Mouse (Mus musculus): Measurements from ENCODE around the gene Clp1.

Gene Clp1

DNA sequence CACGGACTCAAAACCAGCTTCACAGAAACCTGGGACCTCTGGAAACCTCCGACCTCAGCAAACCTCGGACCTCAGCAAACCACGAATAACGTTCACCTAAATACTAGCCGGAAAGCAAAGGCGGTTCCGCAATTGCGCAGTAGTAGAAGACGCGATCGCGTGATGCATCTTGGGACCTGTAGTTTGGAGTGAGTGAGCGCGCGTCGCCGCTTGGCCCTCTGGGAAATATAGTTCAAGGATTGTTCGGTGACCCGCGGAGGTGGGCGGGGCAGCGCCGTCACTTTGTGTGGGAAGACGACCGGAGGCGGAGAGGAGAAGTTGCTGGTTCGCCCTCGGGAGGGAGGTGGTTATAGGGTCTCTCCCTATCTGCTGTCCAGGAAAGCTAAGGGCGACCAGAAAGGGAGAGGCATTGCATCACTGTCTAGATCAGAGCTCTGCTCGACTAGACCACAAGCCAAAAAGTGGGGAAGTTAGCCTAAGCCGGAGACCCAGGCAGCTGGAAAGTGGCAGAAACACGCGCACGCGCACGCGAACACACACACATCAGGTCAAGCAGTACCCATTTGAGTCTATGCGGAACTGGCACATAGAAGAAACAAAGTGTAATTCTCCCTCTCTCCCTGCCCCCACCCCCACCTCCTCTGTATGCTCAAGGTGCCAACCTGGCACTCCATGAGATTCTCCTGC is at the start of gene Clp1:
Gene Clp1, minus strand, starts transcription at position 179 of the 687 bp plus-strand sequence.
- peak; percentile 91 for DNase-seq (ENCODE audit: low read depth, low spot score)

DNA sequence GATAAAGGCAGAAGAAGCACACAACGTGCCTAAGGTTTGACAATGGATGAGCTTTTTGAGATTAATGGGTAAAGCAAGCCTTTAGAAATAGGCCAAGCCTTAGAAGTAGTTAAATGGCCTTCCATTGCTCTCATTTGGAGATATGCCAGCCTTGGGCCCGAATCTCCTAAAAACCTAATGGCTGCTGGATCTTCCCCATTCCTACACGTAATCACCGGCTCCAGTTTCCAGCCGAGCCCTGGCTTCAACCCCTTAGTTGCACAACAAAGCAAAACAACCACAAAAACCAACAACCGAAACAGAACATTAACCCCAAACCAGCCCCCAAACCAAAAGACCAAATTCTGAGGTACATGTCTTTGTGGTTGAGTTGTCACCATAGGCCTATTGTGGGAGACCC is 48.5 kb upstream of the Clp1 start:
- no peak for DNase-seq (ENCODE audit: low read depth, low spot score)

DNA sequence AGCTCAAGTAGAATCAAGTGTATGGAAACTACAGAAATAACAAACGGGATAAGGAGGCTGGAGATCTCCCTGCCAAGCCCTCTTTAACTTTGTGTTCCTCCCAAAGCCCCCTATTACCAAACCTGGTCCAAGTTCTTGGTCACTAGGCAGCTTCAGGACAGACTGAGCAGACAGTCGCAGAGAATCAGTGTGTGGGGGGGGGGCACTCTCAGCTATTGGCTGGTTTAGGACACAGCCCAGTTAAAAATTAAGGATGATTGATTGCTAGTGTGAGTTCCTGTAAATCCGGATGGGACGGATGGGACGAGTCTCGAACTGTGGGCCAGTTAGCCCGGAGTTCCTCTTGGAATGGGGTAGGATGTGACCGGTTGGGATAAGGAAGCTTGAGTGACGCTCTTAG is 48.1 kb upstream of the Clp1 start, which contains the start of gene Serping1:
Gene Serping1, minus strand, starts transcription at position 204 of the 400 bp plus-strand sequence.
- DNase-seq (ENCODE audit: low read depth, low spot score), result no peak

GRCm38 (mm10) chr2:84774751-84775150 is 47.6 kb upstream of the Clp1 start:
- DNase-seq (ENCODE audit: low read depth, low spot score), result no peak

DNA sequence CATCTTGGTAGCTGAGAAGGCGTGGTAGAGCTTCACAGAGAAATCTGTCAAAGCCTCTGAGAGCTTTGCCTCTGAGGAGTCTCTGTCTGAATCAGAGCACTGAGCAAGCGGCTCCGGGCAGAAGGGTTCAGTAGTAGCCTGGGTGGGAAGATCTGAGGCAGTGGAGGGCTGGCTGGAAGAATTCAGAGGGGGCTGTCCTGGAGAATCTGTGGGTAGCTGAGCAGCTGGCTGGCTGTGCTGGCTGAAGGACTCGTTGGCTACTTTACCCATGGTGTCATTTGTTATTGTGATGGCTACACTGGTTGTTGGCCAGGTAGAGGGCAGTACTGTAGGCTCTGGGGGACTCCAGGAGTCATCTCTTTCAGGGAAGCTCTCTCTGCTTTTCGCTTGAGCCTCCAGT is 46.0 kb upstream of the Clp1 start:
- no peak for DNase-seq (ENCODE audit: low read depth, low spot score)

DNA sequence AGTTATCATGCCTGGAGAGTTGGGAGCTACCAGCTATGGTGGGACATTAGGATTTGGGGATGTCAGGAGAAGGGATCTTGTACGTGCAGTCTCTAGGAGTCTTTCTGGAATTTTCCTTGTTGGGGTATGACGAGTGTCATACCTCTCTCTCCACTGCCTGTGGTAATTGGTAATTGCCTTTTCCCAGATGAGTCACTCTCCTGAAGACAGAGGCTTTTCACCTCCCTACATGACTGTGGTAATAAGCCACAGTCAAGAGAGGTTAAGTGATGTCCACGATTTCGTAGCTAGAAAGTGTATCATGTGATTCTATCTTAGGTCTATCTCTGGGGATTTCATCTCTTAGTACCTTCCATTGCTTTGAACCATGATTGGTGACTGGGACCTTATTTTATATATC is 45.3 kb upstream of the Clp1 start:
- DNase-seq (ENCODE audit: low read depth, low spot score), result no peak

DNA sequence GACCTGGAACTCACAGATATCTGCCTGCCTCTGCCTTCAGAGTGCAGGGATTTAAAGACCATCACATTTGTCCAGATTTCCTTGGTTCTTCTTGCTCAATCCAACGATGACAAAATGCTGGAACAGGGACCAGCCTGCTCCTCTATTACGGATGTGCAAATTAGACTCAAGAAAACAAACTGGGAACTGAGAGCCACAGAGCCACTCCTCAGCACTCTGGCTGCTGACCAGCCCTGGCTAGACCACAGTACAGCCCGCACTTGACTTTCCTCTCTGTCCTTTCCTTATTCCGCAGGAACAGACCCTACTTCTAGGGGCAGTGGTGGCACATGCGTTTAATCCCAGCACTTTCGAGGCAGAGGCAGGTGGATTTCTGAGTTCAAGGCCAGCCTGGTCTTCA is 43.4 kb upstream of the Clp1 start:
- DNase-seq (ENCODE audit: low read depth, low spot score), result no peak

GRCm38 (mm10) chr2:84762818-84763217 is 35.7 kb upstream of the Clp1 start:
- DNase-seq (ENCODE audit: low read depth, low spot score), result no peak

DNA sequence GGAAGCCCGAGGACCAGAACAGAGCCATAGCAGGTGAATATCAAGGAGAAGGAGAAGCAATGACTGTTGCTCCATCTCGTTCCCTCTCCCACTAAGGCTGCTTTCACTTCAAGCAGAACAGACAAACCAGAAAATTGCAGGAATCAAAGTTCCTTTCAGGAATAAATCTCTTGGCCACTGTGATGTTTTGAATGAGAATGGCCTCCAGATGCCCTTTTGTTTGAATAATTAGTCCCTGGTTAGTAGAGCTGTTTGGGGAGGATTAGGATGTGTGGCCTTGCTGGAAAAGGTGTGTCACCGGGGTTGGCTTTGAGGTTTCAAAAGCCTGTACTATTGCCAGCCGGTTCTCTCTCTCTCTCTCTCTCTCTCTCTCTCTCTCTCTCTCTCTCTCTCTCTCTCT is 35.1 kb upstream of the Clp1 start:
- DNase-seq (ENCODE audit: low read depth, low spot score), result no peak

DNA sequence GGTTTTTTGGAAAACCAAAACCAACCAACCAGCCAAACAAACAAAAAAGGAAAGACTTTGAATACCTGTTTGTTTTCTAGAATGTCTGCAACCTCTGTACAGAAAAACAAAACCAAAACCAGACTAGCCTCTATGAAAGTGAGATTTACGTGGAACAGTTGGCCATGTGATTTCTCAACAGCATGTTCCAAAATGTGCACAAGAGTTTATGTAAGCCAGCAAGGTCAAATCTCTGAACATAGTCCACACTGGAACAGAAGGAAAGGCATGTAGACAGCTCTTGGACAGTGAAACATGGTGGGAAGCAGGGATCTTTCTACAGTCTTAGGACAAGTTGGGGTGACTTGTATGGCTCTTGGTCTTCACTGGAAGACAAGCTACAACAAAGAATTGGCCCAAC is 34.7 kb upstream of the Clp1 start:
- no peak for DNase-seq (ENCODE audit: low read depth, low spot score)

GRCm38 (mm10) chr2:84761309-84761708 is 34.2 kb upstream of the Clp1 start:
- no peak for DNase-seq (ENCODE audit: low read depth, low spot score)

- DNase-seq (ENCODE audit: low read depth, low spot score), result no peak
Observed at GRCm38 (mm10) chr2:84760777-84761176, 33.6 kb upstream of the Clp1 start.

DNA sequence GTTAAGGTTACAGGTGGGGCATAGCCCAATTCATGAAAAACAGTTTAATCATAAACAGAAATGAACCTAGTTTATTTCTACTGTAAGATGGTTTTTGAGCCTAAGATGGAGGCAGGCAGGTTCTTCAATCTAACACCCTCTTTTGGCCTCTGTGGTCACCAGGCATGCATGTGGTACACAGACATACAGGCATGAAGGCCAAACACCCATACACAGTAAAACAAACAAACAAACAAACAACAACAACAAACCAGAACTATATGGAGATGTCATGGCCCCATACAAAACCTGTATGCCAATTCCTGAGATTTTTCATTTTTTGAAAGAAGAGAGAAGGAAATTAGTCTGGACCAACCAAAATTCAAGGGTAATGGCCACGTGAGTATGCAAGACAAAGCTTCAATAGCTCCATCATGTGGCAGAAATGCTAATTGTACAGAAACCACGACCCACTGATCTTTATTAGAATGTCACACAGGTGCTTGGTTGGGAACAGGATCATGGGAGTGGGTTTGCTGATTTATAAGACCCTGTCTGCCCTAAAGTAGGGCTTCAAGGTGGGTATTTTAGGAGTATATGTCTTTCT is 31.5 kb upstream of the Clp1 start:
- no peak for DNase-seq (ENCODE audit: low read depth, low spot score)

DNA sequence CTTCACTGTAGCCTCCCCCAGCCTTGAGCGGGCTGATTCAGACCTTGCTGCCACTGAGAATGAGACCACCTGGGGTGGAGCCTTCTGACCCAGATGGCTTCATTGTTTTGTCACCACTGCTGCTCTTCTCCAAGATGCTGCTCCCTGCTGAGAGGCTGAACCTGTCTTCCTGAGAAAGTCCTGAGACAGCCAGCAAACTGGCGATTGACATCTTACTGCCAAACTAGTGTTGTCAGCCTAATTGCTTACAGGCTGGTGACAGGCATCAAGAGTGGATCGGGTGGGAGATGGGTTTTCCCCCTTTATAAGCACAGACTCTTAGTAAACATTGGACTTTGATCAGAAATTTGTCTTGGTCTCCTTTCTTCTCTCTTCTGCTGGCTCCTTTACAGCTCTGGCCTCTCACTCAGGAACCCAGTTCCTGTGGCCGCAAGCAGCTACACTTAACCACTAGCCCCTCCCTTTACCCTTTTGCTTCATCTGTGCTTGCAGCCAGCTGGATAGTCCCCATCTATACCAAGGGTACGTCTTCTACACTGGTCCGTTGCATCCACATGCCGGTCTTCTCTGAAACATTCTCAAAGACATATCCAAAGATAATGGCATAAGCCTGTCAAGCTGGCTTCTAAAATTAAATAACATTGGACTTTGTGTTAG is 30.0 kb upstream of the Clp1 start:
- no peak for DNase-seq (ENCODE audit: low read depth, low spot score)

DNA sequence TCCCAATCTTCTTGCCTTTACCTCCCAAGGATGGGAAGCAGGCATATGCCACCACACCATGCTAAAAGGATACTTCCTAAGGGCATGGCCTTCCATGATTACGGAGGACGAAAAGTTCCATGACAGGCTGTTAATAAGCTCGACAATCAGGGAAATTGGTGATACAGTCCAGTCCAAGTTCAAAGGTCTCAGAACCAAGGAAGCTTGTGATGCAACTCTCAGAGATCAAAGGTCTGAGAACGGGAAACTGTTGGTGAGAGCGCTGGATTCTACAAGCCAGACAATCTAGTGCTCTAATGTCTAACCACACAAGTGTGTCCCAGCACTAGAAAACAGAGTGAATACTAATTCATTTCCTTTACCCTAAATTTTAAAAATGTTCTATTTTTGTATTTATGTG is 29.1 kb upstream of the Clp1 start:
- no peak for DNase-seq (ENCODE audit: low read depth, low spot score)

DNA sequence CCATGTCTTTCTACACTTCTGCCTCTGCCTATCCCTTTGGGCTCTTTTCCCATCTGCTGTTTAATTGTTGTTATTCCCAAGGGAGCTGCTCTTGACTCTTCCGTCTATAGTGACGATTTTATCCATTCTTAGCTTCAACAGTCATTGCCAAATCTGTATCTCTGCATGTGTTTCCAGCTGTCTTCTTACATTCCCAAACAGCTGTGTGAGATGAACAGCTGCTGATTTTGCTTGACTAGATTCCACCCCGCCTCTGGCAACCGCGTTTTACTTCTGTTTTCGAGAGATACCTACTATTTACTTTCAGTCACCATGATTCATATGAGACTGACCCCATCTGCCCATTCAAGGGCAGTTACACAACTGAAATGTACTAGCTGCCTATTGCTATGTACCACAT is 23.0 kb upstream of the Clp1 start:
- DNase-seq (ENCODE audit: low read depth, low spot score), result no peak

DNA sequence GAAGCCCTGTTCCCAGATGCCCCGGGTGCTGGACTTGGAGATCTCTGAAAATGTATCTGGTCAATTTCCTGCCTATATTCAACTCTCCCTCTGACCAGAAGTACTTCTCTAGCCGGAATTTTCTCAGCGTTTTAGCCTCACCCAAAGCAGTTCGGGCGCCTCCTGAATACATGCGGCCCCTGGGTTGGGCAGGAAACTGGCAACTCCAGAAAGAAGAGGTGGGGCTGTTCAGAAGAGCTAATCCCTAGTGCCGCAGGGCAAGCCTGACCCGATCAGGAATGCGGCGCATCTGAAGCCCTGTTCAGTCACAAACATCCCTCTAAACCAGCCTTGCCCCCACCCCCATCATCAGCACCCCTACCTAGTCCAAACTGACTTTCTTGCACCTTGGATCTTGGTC is 17.0 kb upstream of the Clp1 start:
- DNase-seq (ENCODE audit: low read depth, low spot score), result no peak

GRCm38 (mm10) chr2:84743561-84743960 is 16.4 kb upstream of the Clp1 start, which contains the start of gene Gm19426:
TSS of gene Gm19426 (minus strand) at chr2:84743655.
- DNase-seq (ENCODE audit: low read depth, low spot score), result peak; percentile 89

DNA sequence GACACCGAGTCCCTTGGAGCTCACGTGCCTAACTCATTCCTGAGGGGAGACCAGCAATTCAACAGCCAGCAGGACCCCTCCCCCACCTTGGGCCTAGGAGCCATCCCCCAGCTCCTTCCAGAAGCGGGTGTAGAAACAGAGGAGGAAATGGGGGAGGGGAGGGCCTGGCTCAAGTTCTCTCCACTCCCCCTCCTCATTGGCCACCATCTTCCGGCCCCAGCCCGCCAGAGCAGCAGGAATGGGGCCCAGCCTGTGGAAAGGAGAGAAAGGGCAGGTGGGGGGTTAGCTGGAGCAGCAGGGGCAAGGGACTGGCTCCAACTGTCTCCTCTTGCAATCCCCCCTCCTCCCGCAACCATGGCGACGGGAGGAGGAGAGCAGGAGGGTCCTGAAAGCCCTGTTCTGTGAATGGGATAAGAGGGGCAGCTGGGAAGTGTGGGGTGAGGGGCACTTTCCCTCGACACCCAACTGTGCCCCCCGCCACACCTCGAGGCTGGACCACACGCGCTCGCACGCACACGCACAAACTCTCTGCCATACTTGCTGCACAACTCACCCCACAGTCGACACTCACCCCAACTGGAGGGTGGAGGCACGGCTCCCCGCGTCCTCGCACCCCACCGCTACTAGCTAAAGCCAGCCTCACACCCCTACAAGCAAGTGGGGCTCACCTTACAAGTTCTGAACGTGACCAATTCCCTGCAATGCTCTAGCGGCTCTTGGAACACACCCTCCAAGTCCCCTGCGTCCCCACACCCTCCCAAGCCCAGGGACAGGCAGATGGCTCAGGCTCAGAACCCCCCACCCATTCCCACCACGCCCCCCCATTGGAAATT is 15.5 kb upstream of the Clp1 start:
- no peak for DNase-seq (ENCODE audit: low read depth, low spot score)

- DNase-seq (ENCODE audit: low read depth, low spot score), result no peak
Observed at GRCm38 (mm10) chr2:84741841-84742450, 14.8 kb upstream of the Clp1 start.

DNA sequence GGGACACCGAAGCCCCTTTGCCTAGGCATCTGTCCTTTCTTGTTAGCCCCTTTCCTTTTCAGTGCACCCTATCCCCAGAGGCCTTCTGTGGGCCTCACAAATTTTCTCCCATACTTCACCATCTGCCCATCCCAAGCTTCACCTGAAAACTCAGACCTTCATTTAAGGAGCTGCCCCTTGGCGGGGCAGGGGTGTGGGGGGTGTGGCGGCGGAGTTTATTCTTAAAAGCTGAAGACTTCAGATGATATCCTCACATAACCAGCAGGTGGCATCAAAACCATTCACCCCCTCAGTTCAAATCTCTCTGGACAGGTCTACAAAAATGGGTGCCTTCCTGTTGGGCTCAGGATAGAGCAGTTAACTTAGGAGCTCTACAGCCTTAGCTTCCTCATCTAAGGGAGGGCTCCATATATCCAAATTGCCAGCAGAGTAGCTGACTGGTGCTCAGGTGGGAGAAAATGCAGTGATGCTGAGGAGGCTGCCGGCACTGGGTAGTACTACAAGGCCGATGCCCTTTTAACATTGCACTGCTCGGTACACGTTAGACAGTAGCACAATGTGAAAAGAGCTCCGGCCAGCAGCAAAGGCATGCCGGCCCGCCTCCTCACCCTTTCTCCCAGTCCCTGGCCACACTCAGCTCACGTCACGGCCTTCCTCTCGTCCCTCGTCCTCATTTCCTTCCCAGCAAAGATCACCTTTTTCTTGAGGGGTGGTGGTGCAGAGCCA is 13.6 kb upstream of the Clp1 start:
- DNase-seq (ENCODE audit: low read depth, low spot score), result no peak
